In genomic region chr1:74300347-74301110, GRCm38 (mm10) we compare ENCODE assay signal across 17 mouse cellular contexts. TPM values are rescaled to one million over a fixed set of nuclear protein-coding genes. Genes with fewer than 3 reads are reported as not detected.
DNase-seq lines count a peak whose midpoint lies in the region; ATAC-seq and TF ChIP-seq lines count a peak whose summit lies in the region.
"Had no signal": no experiment of that assay in that cellular context is flagged by ENCODE, and none has a peak within 500 bp of the region (broad histone marks: within the 10 kb centered on the region; RNA-seq: fewer than 3 reads in every experiment).

No protein-coding gene starts in this region.

- H3K4me1 ChIP-seq in megakaryocyte, embryonic 14.5 days, result peaks cover 89% of the 10 kb centered on the region
- peaks cover 71% of the 10 kb centered on the region for H3K4me1 ChIP-seq in heart, postnatal 0 days (ENCODE audit: control insufficient read depth, insufficient read depth)

- no peak overlapping the region for H3K4me2 ChIP-seq in heart, postnatal 0 days (ENCODE audit: low read depth, low read length)
- H3K4me2 ChIP-seq: forebrain, embryonic 12.5 days; hindbrain, embryonic 14.5 days; limb, embryonic 13.5 days; neural tube, embryonic 15.5 days had no signal

- no peaks in the 10 kb centered on the region for H3K27me3 ChIP-seq in megakaryocyte, embryonic 14.5 days (replicated peaks)
- H3K27me3 ChIP-seq in heart, postnatal 0 days (ENCODE audit: control insufficient read depth, insufficient read depth, low read length), result no peaks in the 10 kb centered on the region
- H3K27me3 ChIP-seq: limb, embryonic 13.5 days had no signal

- peaks cover 3% of the 10 kb centered on the region for H3K9me3 ChIP-seq in megakaryocyte, embryonic 14.5 days
- no peaks in the 10 kb centered on the region for H3K9me3 ChIP-seq in heart, postnatal 0 days (replicated peaks; ENCODE audit: control insufficient read depth, low read length)
- H3K9me3 ChIP-seq: forebrain, embryonic 12.5 days; limb, embryonic 13.5 days; neural tube, embryonic 15.5 days had no signal

- no peak for TF ChIP-seq EP300 in heart, postnatal 0 days (IDR thresholded peaks at IDR 0.05; ENCODE audit: low read depth)

- H3K4me3 ChIP-seq in megakaryocyte, embryonic 14.5 days (replicated peaks), result peak overlapping the region; percentile 51
- no peak overlapping the region for H3K4me3 ChIP-seq in heart, postnatal 0 days (ENCODE audit: low read depth, low read length)
- H3K4me3 ChIP-seq: forebrain, embryonic 12.5 days; limb, embryonic 13.5 days; neural tube, embryonic 15.5 days had no signal

- peak overlapping the region; percentile 52 for H3K27ac ChIP-seq in heart, postnatal 0 days (ENCODE audit: low read depth)
- H3K27ac ChIP-seq: forebrain, embryonic 12.5 days; hindbrain, embryonic 14.5 days; limb, embryonic 13.5 days; neural tube, embryonic 15.5 days had no signal

- 0 out of 2 replicates have a peak overlapping the region, but pooled peaks have one; percentile 15 for H3K9ac ChIP-seq in heart, postnatal 0 days (replicated peaks; ENCODE audit: low read depth, low read length)
- H3K9ac ChIP-seq: forebrain, embryonic 12.5 days; hindbrain, embryonic 14.5 days; limb, embryonic 13.5 days; neural tube, embryonic 15.5 days had no signal

- peak; percentile 16 for DNase-seq in kidney, adult 9 months
- no peak for DNase-seq in kidney, adult 18-20 months
- DNase-seq in heart, postnatal 0 days (ENCODE audit: low spot score), result no peak
- no peak for DNase-seq in cerebellum, adult 9-10 months
- no peak for DNase-seq in frontal cortex, adult 2 months (ENCODE audit: extremely low spot score in 1 of 2, low spot score in 1 of 2)
- DNase-seq: kidney, postnatal 14 days; layer of hippocampus, postnatal 36 days; right cerebral cortex, adult 18-20 months; thymus, postnatal 14 days had no signal

- 42% methylated on average over 6 of the region's 6 CpGs for WGBS in heart, postnatal 0 days

- peaks cover 54% of the 10 kb centered on the region for H3K36me3 ChIP-seq in megakaryocyte, embryonic 14.5 days (replicated peaks; ENCODE audit: low read length)
- 0 out of 2 replicates have a peak, but pooled peaks cover 3% of the 10 kb centered on the region for H3K36me3 ChIP-seq in heart, postnatal 0 days (replicated peaks; ENCODE audit: control insufficient read depth, insufficient read depth, low read length)
- H3K36me3 ChIP-seq: limb, embryonic 13.5 days had no signal

- no peak for TF ChIP-seq CTCF in heart, postnatal 0 days (IDR thresholded peaks at IDR 0.05; ENCODE audit: low read depth)

- ATAC-seq in megakaryocyte, adult 5-6 weeks (ENCODE audit: poor library complexity, severe bottlenecking), result no peak
- ATAC-seq in heart, postnatal 0 days (ENCODE audit: insufficient read depth, low read depth), result no peak
- ATAC-seq: CD4-positive, CD25-positive, alpha-beta regulatory T cell, adult 4 months had no signal

RNA-seq across cellular contexts. Expression of gene Tmbim1, which starts 4.9 kb away (rescaled TPM):
- polyA plus RNA-seq in megakaryocyte, embryonic 14.5 days (2012; ENCODE audit: insufficient read depth, low replicate concordance), result 128 and 140 TPM in 2 replicates
- total RNA-seq in megakaryocyte, adult 5-6 weeks (2015), result 13.6 and 15.5 TPM in 2 replicates
- total RNA-seq in megakaryocyte, adult 5-6 weeks (2017), result 11.3 and 13.8 TPM in 2 replicates
- 55.7 and 100 TPM in 2 replicates for total RNA-seq in heart, postnatal 0 days (2014; rRNA removed; ENCODE audit: low replicate concordance)
- polyA plus RNA-seq in heart, postnatal 0 days (2015; fragmentation: Nextera tagmentation; extraction: Ambion mirVana), result 41.6 and 44.9 TPM in 2 replicates
- 25.7 and 33.6 TPM in 2 replicates for polyA plus RNA-seq in frontal cortex, adult 2 months (2012; rRNA removed)

RNA-seq across cellular contexts. Expression of gene Pnkd, which starts 15.8 kb away (rescaled TPM):
- 113 and 116 TPM in 2 replicates for polyA plus RNA-seq in megakaryocyte, embryonic 14.5 days (2012; ENCODE audit: insufficient read depth, low replicate concordance)
- 23.5 and 23.6 TPM in 2 replicates for total RNA-seq in megakaryocyte, adult 5-6 weeks (2015)
- 7.7 and 8.9 TPM in 2 replicates for total RNA-seq in megakaryocyte, adult 5-6 weeks (2017)
- 221 and 310 TPM in 2 replicates for total RNA-seq in heart, postnatal 0 days (2014; rRNA removed; ENCODE audit: low replicate concordance)
- 345 and 362 TPM in 2 replicates for polyA plus RNA-seq in heart, postnatal 0 days (2015; fragmentation: Nextera tagmentation; extraction: Ambion mirVana)
- polyA plus RNA-seq in frontal cortex, adult 2 months (2012; rRNA removed), result 110 and 135 TPM in 2 replicates

RNA-seq across cellular contexts. Expression of gene Aamp, which starts 16.0 kb away (rescaled TPM):
- polyA plus RNA-seq in megakaryocyte, embryonic 14.5 days (2012; ENCODE audit: insufficient read depth, low replicate concordance), result 180 and 228 TPM in 2 replicates
- 27.8 and 33.6 TPM in 2 replicates for total RNA-seq in megakaryocyte, adult 5-6 weeks (2015)
- 48.2 and 59.5 TPM in 2 replicates for total RNA-seq in megakaryocyte, adult 5-6 weeks (2017)
- total RNA-seq in heart, postnatal 0 days (2014; rRNA removed; ENCODE audit: low replicate concordance), result 125 and 146 TPM in 2 replicates
- 162 and 165 TPM in 2 replicates for polyA plus RNA-seq in heart, postnatal 0 days (2015; fragmentation: Nextera tagmentation; extraction: Ambion mirVana)
- polyA plus RNA-seq in frontal cortex, adult 2 months (2012; rRNA removed), result 182 and 184 TPM in 2 replicates

RNA-seq across cellular contexts. Expression of gene Gpbar1, which starts 22.2 kb away (rescaled TPM):
- polyA plus RNA-seq in megakaryocyte, embryonic 14.5 days (2012; ENCODE audit: insufficient read depth, low replicate concordance), result 0.28 TPM in 1 of 2 replicates, not detected in the other
- not detected in 2 replicates for total RNA-seq in megakaryocyte, adult 5-6 weeks (2015)
- total RNA-seq in megakaryocyte, adult 5-6 weeks (2017), result not detected in 2 replicates
- 0.27 TPM in 1 of 2 replicates, not detected in the other for total RNA-seq in heart, postnatal 0 days (2014; rRNA removed; ENCODE audit: low replicate concordance)
- 0.22 and 0.33 TPM in 2 replicates for polyA plus RNA-seq in heart, postnatal 0 days (2015; fragmentation: Nextera tagmentation; extraction: Ambion mirVana)
- 0.14 TPM in 1 of 2 replicates, not detected in the other for polyA plus RNA-seq in frontal cortex, adult 2 months (2012; rRNA removed)
- total RNA-seq: gastrocnemius, adult 8-10 months; layer of hippocampus, postnatal 36 days had no signal
- polyA plus RNA-seq: neural tube, embryonic 15.5 days had no signal
